Mouse (Mus musculus) lung, postnatal 25 days (tissue): ENCODE results near the gene Hpgd.
"Not testable (repeated sequence)": the region's sequence is repeated elsewhere in the genome, so short reads cannot be mapped to it uniquely, and the experiment has no call there.

Source experiments
- DNase-seq: peaks from one replicate; pipeline ENCODE4 v3.0.0; 2022; ENCODE audit warnings: low spot score

Gene Hpgd

DNA sequence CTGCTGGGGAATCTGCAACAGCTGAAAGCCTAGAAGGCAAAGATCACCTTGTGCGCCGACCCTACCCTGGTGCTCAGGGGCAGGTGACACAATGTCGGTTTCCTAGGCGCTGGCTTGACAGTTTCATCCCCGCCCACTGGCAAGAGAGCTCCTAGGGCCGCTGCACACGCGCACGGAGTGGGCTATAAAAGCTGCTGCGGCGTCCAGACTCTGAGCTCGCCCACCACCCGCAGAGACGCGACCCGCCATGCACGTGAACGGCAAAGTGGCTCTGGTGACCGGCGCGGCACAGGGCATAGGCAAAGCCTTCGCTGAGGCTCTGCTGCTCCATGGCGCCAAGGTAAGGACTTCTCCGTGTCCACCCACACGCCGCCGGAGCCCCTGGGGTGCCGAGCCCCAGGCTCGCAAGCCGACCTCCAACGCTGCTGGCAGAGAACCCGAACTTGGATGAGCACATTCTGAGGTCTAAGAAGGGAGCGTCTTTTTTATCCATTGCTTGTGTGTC is at the start of gene Hpgd:
Gene Hpgd (plus strand): TSS at position 213 of the 505 bp plus-strand sequence.
- DNase-seq: peak; percentile 77

DNA sequence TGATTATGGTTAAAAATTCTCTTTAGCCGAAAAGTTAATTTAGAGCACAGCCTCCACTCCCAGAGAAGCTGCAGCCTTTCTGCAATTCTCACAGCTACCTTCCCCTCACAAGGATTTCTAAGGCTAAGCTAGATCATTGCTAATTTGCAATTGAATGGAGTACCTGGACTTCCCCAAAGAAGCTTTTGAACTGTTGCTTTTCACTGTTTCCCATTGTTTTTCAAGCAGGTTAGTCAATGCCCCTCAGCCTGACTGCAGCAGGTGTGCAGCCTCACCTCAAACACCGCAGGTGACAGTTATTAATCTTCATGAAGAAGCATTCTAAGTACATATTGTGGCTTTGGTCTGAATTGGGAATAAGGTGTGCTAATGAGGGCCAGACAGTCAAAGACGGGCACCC is 42.7 kb upstream of the Hpgd start:
- DNase-seq: not testable (repeated sequence)

DNA sequence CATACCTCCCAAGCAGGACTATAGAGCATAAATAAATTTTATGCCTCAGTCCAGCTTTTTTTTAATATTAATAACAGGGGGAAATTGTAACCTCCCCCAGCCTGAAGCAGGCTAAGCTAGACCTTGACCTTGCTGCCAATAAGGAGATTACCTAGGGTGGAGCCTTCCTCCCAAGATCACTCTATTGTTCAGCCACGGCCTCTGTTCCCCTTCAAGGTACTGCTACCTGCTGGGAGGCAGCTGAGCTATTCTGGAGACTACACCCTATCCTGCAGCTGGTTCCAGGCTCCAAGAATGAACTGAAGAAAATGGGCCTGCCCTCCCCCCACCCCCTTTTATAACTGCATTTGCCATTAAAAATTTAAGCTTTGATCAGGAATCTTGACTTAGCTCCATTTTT is 42.1 kb upstream of the Hpgd start:
- no peak for DNase-seq

DNA sequence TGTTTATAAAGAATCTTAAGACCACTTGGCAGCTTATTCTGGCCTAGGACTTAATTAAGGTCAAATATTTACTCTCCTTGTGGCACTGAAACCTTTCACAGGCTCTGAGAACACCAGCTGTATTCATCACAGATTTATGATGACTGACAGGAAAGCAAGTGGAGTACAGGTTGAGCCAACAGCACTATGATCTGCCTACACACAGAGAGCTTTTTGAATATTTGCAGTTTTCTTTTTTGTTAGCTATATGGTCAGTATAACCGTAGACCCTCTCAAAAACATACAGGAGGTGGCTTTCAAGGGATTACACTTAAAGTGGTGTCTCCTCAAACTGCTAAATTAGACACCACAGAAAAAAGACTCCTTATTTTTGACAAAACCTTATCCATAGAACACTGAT is 33.2 kb upstream of the Hpgd start:
- no peak for DNase-seq

DNA sequence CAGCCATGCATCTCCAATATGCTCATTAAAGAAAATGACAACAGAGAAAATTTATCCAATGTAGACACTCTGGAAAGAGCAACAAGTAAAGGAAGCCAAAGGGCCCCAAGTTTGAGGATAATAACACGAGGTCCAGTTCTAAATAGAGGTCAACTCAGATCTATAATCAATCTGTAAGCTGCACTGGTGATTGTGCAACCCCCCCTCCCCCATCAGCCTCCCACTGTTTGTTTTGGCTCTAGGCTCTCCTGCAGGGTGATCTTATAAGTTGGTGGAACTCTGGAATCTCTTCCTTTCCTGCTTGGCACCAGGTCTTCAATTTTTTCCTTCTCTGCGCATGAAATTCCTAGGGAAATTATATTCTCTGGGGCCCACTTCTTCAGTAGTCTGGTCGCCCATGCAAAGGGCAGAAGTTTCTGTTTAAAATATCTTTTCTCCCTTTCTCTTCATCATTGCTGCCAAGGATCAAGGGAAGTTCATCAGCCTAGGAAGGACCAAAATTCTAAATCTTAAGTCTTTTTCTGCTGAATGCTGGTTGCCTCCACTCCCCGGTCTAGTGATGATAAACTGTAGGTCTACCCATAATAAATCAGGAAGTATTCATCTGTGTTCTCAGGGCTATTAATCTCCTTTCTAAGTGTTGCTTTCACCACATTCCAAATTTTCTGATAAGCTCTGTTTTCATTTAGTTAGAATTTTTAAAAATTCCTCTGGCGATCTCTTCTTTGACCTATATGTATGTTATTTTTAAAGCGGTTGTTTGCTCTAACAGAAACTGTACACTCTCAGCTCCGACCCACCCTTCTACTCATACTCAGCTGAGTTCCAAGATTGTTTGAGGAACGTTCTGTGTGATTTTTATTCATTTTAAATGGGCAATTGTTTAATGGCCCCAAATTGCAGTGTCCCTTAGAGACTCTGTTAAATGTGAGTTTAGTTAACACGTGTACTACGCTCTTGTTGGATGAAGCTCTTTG is 24.4 kb upstream of the Hpgd start:
- DNase-seq: no peak

DNA sequence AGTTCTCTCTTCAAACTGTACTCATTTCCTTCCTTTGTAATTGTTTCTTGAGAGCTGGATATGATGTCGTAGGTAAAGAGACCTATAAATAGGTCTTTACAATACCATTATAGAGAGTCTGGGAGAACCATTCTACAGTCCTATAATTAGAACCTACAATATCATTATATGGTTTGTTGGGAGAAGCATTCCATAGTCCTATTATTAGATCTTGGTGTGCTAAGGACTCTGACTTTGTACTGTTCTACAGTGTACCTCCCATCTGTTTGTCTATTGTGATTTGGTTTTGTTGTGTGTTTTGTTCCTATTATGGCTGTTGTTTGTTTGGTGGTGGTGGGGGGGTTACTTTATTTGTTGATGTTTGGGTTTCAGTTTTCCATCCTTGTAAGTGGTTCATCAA is 21.5 kb upstream of the Hpgd start:
- no peak for DNase-seq

DNA sequence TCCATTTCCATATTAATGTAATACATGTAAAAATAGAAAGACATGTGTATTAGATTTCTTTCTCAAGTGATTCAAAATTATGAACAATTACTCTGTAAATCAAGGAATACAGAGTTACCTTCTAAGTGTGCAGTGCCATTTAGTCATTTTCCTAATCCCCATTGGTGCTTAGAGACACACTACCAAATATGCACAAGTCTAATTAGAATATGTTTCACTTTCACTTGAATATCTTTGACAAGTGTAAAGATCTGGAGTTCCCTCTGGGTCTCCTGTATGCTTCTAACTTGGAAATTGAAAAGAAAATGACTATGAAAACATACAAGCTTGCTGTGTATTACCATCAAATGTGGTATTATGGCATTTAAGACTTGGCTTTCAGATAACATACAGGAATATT is 19.1 kb upstream of the Hpgd start:
- no peak for DNase-seq

DNA sequence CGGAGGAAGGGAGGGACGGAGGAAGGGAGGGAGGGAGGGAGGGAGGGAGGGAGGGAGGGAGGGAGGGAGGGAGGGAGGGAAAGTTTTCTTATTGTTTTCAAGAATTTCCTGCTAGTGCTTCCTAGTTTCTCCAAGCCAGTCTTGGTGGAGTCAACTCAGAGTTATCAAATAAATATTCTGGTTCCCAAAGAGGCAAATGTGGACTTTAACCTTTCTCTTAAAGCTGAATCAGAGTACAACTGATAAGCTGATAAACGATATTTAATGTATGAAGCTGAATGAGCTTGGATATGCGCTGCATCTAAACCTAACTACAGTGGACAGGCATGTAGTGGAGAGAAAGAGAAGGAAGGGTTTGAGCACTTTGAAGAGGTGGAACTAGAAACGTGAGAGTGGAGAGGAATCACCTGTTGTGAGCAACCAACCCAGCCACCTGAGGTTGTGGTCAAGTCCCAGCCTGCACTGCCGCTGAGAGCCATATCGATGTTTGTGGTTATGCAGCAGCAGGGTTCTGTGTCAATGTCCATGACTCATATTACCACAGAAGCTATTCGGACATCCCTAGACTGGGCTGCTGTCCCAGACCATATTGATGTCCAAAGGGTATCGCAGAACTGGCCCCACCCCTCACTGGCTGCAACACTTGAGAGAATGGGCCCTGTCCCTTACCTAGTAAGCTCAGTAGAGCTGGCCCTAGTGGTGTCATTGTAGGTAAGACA is 16.4 kb upstream of the Hpgd start:
- DNase-seq: no peak

DNA sequence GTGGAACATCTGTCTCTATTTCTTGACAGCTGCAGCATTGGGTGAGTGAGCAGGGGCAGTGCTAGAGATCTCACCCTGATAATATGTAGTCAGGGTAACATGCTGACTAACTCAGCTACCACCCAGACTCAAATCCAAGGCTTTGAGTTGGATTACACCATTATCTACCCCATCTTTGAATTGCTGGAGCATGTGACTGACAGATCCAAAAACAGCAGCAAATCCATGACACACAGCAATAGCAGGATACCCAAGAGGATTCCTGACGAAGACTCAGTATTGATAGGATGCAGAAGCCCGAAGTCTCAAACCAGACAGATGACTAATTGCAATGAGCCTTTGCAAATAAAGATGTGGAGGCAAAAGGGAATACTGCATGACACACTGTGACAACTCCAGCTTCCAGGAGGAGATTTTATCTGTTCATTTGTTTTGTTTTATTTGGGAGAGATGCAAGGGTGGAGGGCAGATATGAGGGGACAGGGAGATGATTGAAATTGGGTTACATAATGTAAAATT is 15.8 kb upstream of the Hpgd start:
- no peak for DNase-seq

DNA sequence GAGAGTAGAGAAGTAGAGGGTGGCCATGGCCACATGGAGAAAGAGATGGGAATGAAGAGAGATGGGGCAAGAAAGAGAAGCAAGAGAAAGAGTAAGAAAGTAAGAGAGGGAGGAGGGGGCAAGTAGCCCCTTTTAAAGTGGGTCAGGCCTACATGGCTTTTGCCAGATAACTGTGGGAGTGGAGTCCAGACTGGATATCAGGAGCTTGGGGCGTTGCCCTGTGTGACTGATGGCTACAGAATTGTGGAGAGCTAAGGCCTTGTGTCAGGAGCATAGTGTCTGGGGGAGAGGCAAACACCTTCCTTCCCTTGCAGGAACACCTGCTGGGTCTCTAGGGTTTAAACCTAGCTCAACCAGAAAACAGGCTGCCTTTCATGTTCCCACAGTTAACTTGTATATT is 10.4 kb upstream of the Hpgd start:
- no peak for DNase-seq

DNA sequence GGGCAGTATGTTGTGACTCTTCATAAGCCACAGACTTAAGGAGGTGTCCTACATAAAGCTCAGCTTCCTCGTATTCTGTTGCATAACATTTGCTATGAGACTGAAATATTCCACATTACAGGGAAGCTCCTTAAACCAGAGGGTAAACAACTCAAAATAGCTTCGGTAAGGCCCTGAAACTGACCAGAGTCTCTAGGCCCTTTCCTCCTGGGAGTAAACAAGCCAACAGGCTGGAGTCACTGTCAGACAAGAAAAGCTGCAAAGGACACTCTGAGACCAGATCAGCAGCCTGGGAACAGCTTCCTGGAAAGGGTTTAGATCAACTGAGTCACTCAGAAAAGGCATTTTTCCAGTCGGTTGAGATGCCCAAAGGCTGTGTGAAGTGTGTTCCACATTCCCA is 9.4 kb upstream of the Hpgd start:
- no peak for DNase-seq

DNA sequence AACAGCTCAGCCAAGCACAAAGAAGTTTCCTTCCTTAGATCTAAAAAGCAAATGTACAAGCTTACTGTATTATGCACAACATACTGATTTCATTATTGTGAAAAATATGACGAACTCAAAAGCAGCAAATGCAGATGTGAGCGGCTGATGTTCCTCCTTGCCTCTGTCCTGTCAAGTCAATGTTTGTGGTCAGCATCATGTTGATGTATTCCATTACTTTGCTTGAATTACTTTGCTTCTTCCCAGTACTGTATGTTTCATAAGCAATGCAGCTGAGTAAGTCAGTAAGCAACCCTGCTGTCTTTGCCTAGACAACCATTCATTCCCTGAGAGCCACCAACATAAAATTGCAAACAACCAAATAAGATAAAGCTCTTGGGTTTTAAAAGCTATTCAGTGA is 7.7 kb upstream of the Hpgd start:
- DNase-seq: no peak

DNA sequence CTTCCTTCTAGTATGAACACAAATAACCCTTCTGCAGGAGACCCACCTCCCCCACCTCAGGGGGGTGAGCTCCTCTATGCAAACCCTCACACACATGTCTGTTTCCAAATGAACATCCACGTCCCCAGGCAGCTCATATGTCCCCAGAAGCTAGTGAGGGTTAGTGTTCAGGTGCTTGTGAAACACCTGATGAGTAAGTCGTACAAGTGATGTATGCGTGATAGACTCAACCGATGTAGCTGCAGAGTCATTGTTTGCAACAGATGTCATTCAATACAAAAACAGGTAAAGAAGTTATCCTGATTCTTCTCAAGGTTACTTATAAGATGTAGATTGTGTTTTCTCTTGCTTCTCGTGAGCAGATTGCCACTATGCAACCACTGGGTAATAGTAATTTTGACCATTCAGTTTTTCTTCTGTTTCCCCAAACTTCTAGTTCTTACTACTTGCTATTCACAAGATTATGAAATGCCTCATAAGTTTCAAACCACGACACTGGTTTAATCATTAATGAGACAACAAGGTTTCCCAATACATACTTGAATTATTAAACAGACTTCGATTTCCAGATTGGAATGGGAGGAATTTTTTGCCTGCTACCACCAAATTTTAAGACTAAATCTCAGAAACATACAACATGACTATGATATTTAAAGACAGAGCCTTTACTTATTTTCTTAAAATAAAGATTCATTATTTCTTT is 6.9 kb upstream of the Hpgd start:
- DNase-seq: no peak

DNA sequence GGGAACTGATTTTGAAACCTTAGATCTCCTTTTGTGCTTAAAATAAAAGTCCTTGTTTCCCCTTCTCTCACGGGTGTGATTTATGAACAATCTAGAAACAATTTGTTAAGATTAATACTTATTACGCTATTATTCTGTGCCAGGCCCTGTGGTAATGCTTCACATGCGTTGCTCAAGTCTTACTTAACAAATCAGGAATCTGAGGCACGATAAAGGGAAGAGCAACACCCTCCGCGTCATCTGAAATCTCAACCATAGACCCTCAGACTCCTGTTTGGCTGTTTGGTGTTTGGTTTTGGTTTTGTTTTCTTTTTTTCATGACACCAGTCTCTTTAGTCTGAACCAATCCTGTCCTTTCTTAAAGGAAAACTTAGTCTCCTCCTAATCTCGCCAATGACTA is 2.1 kb upstream of the Hpgd start:
- no peak for DNase-seq

DNA sequence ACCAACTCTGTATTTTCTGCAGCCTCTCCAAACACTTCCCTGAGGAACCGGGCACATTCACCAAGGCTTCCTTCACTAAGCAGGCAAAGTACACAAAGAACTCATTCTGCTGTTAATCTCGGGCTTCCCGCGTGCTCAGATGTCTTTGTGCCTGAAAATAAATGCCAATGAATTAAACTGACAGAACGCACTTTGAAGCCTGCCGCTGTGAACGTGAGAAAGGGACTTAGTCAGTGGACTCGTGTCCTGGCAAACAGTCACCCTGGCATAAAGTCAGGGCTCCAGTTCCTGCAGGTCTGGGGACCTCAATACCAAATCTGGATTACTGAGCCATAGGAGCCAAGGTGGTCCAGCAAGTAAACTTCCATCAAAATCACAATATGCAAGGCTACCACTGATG is 905 bp upstream of the Hpgd start:
- DNase-seq: peak; percentile 25

DNA sequence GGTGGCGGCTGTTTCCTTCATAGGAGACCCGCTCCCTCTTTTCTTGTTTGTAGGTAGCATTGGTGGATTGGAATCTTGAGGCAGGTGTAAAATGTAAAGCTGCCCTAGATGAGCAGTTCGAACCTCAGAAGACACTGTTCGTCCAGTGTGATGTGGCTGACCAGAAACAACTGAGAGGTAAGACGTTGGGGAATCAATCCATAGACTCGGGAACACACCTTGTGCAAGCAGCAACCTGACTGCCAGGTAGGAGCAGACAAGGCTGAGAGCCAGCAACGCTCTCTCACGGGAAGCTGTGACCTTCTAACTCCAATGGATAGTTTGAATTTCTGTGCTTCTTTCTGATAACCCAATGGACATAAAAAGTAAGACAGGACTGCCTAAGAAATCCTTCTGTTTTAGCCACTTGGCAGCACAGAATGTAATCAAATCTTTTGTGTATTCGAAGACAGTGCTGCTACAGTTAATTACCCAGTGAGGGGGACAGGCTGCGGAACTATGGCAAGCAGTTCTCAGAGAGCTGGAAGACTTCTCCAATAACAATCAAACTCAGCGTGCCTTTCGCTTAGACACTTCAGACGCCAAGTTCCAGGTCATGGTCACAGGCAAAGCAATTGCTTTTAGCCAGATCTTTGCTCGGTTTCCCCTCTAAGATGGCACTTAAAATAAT is 636 bp downstream of the Hpgd start:
- DNase-seq: no peak

DNA sequence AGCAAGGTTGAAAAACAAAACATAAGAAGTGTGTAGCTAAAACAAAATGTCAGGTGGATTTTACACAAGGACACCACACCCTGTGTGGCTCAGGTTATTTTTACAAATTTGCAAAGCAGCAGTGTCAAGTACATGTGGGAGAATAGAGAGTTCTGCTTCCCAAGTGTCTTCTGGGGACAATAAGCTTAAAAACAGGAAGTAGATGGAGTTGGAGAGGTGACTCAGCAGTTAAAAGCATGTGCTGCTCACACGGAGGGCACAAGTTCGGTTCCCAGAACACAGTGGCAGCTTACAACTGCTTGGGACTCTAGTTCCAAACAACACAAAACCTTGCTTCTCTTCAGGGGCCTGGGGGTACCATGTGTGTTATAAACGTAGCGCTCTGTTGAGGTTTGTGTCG is 5.0 kb downstream of the Hpgd start:
- DNase-seq: no peak

DNA sequence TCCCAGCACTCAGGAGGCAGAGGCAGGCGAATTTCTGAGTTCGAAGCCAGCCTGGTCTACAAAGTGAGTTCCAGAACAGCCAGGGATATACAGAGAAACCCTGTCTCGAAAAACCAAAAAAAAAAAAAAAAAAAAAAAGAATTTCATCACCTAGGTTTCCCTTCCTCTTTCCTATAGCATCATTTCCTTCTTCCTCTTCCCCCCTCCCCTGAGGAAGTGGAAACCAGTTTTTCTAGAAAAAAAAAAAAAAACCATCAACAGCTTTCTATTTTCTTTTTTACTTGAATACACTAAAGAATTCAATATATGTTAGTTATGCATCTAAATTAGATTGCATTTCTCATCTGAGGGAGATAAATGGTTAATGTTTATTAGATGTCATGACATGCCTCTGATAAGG is 6.9 kb downstream of the Hpgd start:
- DNase-seq: not testable (repeated sequence)

DNA sequence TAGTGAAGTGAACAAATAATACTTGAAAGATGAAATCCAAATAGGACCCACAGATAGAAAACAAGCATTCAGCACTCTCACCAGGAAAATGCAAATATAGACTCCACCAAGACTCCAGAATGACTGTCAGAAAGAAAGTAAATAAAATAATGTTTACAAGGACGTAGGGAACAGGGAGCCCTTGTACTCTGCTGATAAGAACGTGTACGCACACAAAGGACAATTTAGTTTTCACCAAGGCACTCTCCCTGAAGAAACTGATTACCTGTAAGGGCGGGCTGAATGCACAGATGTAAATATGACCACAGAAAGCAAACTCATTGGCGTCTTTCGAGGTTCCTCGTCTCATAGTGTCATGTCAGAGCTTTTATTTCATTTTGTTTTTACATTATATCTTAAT is 10.2 kb downstream of the Hpgd start:
- peak; percentile 39 for DNase-seq

DNA sequence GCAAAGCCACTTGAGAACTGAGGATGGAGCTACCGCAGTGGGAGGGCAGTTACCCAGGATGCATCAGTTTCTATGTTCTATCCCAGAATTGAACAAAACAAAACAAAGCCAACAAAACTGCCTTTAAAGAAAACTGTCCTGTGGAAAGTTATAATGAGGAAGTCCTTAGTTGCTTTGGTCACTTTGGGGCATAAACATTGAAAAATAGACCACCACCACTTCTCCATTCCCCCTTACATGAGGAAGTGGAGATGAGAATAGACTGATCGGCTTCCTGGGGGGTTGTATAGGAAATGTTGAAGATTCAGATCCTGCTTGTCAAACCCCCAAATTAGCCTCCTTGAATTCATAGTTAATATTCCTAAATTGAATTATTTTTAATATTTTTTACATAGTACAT is 19.2 kb downstream of the Hpgd start:
- DNase-seq: no peak

DNA sequence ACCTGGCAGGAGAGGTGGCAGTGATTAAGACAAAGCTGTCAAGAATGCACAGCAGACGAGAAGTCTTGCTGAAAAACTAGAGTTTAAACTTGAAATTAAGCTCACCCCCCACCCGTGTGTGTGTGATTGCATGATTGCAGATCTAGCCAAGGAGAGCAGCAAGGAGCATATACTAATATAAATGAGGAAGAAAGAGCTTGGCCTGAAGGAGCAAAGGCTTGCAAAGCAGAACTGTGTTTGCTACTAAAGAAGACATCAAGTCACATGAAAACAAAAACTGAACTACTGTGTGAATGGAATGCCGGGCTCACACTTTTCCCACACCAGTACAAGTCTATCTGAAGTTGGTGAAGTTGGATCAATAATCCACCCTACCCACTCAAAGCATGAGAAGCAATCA is 20.8 kb downstream of the Hpgd start:
- DNase-seq: no peak

DNA sequence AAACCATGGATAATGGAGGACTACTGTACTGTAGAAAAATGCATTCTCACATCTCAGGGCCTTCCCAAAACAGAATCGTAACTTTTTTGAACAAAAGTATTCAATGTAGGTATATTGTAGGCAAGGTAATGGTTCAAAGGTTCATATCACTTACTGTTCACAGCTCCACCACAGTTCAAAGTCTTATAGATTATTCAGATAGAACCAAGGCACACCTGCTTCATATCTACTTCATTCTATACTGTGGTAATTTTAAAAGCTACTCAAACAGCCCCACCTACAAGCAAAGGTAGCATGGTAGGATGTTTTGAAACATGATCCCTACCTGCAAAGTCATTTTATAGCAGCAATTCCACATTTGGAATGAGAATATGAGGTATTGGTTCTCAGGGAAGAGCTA is 28.9 kb downstream of the Hpgd start:
- no peak for DNase-seq
